Mouse (Mus musculus) hindbrain, embryonic 11.5 days (tissue): ENCODE results near the gene Scfd1. TPM values are rescaled to one million over a fixed set of nuclear protein-coding genes. Genes with fewer than 3 reads are reported as not detected.
A peak's percentile ranks its signal among the peaks of the same experiment; 100 is the strongest.

Experiments used
- ATAC-seq: fragments of 200-750 bp; cut with Nextera tagmentation; 2 replicates; pipeline ENCODE4 v1.8.0; 2017; ENCODE audit warnings: mild to moderate bottlenecking, moderate TSS enrichment, moderate library complexity; ENCODE audit not compliant: low FRiP score
- DNase-seq: peaks from one replicate; pipeline ENCODE4 v3.0.0-alpha.2; 2015; ENCODE audit warnings: low spot score
- H3K27ac ChIP-seq: fragments of 300-500 bp; sonication (generic); 2 replicates; pipeline ENCODE4 v1.5.1; 2014; ENCODE audit warnings: mild to moderate bottlenecking, low read depth, low read length
- H3K27me3 ChIP-seq: fragments of 300-500 bp; sonication (generic); 2 replicates; pipeline ENCODE4 v1.6.1; 2014; ENCODE audit warnings: mild to moderate bottlenecking, low read length, moderate library complexity, mixed read lengths; ENCODE audit not compliant: control insufficient read depth, insufficient read depth
- H3K36me3 ChIP-seq: fragments of 300-500 bp; sonication (generic); 2 replicates; pipeline ENCODE4 v1.6.1; 2014; ENCODE audit warnings: mild to moderate bottlenecking, low read length, moderate library complexity, mixed read lengths; ENCODE audit not compliant: control insufficient read depth, insufficient read depth
- H3K4me1 ChIP-seq: fragments of 300-500 bp; sonication (generic); replicated peaks from 2 replicates; pipeline ENCODE4 v1.6.1; 2014; ENCODE audit warnings: low read length, mixed read lengths; ENCODE audit not compliant: control insufficient read depth, insufficient read depth
- H3K4me2 ChIP-seq: fragments of 300-500 bp; sonication (generic); replicated peaks from 2 replicates; pipeline ENCODE4 v1.6.1; 2014; ENCODE audit warnings: mild to moderate bottlenecking, low read depth, low read length
- H3K4me3 ChIP-seq: fragments of 300-500 bp; sonication (generic); 2 replicates; pipeline ENCODE4 v1.5.1; 2014; ENCODE audit warnings: low read depth, low read length
- H3K9ac ChIP-seq: fragments of 300-500 bp; sonication (generic); 2 replicates; pipeline ENCODE4 v1.6.1; 2014; ENCODE audit warnings: low read depth, low read length
- H3K9me3 ChIP-seq: fragments of 300-500 bp; sonication (generic); 2 replicates; pipeline ENCODE4 v1.6.1; 2016; ENCODE audit warnings: low read length; ENCODE audit not compliant: control insufficient read depth
- WGBS: fragments of 180-500 bp; shearing (Covaris S2); extraction: QIAGEN DNeasy Blood & Tissue Kit; methylation state at CpG from one replicate; pipeline ENCODE4 v1.1.7; 2014; 5-methylcytosine and 5-hydroxymethylcytosine counted together
- polyA plus RNA-seq: library from polyadenylated mRNA; unstranded; fragments of >200 nt; fragmentation: Nextera tagmentation; extraction: Ambion mirVana; gene quantifications from 2 replicates; pipeline ENCODE4 v1.2.1, GENCODE M21; 2014

The Scfd1 gene
- polyA plus RNA-seq, 1 experiment from 2014 or later, result 79.5 TPM

DNA sequence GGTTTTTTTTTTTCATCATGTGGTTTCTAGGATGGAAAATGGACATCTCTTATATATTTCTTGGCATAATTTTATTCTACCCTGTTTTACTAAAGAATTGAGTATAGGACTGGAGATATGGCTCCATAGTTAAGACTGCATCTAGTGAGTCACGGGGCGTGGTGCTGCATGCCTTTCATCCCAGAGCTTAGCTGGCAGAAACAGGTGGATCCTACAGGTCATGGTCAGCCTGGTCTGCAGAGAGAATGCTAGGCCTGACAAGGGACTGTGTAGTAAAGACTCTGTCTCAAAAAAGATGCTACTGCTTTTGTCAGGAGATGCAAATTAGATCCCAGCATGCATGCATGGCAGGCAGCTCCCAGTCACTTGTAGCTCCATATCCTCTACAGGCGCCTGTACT lies 8.8 kb upstream of the Scfd1 start:
- H3K4me1 ChIP-seq, result no peaks in the 10 kb centered on the region
- 93% methylated on average over 3 of the region's 3 CpGs for WGBS
- H3K36me3 ChIP-seq, result 0 out of 2 replicates have a peak, but pooled peaks cover 6% of the 10 kb centered on the region
- H3K27me3 ChIP-seq, result no peaks in the 10 kb centered on the region
- H3K4me3 ChIP-seq, result no peak overlapping the region
- H3K9ac ChIP-seq, result no peak overlapping the region
- no peak overlapping the region for H3K27ac ChIP-seq
- DNase-seq, result no peak
- no peak overlapping the region for H3K4me2 ChIP-seq
- no peak for ATAC-seq
- no peaks in the 10 kb centered on the region for H3K9me3 ChIP-seq

DNA sequence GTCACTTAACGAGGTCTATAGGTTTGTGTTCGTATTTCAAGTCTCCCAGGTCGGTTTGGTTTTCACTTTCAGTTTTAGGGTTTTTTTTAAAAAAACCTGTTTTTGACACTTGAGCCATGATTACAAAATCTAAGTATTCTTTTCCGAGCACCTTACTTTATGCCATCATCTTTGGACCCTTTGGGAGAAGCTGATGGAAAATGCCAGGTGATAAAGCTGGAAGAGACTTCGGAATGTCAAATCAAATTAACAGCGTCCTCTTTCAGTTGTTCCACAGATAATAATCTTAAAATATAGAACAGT lies 529 bp downstream of the Scfd1 start:
- no peaks in the 10 kb centered on the region for H3K9me3 ChIP-seq
- DNase-seq, result no peak
- H3K4me2 ChIP-seq, result peak overlapping the region; percentile 52
- H3K27ac ChIP-seq, result peak overlapping the region; percentile 72; the same call in 1 of the 2 replicates
- no peaks in the 10 kb centered on the region for H3K27me3 ChIP-seq
- H3K4me1 ChIP-seq, result no peaks in the 10 kb centered on the region
- H3K4me3 ChIP-seq, result peak overlapping the region; percentile 71
- peak overlapping the region; percentile 88 for H3K9ac ChIP-seq
- WGBS, result 19% methylated on average over 6 of the region's 6 CpGs
- no peaks in the 10 kb centered on the region for H3K36me3 ChIP-seq
- ATAC-seq, result no peak

DNA sequence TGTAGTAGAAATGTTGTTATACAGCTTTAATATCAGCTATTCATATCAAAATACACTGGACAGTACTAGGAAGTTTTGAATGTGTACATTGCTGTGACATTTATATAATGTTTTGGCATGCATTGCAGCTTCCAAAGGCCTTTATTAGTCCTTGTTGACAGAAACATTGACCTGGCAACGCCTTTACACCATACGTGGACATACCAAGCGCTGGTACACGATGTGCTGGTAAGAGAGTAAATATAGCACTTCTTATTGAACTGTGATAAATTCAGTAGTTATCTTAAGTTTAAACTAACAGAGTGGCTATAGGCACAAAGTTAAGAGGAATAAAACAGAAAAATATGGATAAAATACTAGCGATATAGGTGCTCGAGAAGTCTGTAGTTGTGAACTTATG lies 22.6 kb downstream of the Scfd1 start:
- Histone ChIP-seq H3K36me3 (0 out of 2 replicates have a peak, but pooled peaks cover 4% of the 10 kb centered on the region), H3K4me1 (no peaks in the 10 kb centered on the region), H3K27me3 (no peaks in the 10 kb centered on the region), H3K27ac (no peak overlapping the region), H3K4me3 (no peak overlapping the region), H3K4me2 (no peak overlapping the region), H3K9ac (no peak overlapping the region), H3K9me3 (no peaks in the 10 kb centered on the region)
- DNase-seq (no peak), ATAC-seq (no peak)
- 96% methylated on average over 6 of the region's 6 CpGs for whole genome bisulfite sequencing

DNA sequence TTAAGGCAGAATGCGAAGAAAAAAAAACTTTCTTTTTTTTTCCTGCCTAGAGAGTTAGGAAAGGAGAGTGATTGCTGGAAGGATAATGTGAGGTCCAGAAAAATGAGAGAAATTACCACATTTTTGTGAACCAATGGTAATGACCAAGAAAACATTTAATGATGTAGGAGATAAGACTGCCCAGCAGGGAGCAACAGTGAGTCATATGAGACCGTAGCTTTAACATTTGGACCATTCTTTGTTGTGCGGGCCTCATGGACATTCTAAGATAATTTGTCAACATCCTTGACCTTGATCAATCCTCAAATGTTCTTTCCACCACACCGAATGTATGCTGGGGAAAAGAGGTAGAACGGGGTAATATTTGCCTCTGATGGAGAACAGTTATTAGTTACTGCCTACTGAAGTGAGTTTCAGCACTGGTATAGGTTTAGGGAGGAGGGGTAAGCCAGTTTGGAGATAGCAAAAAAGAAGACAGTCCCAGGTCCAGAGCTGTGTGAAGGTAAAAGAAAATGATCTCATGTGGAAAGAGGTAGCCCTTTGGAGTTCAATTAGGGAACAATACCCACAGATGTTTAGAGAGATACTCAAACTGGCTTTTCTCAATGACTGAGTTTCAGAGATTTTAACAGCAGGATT lies 24.9 kb downstream of the Scfd1 start:
- Histone ChIP-seq H3K9me3 (no peaks in the 10 kb centered on the region), H3K4me3 (no peak overlapping the region), H3K4me1 (no peaks in the 10 kb centered on the region), H3K36me3 (0 out of 2 replicates have a peak, but pooled peaks cover 2% of the 10 kb centered on the region), H3K9ac (no peak overlapping the region), H3K27me3 (no peaks in the 10 kb centered on the region), H3K4me2 (no peak overlapping the region), H3K27ac (no peak overlapping the region)
- ATAC-seq (no peak), DNase-seq (peak; percentile 64)
- 77% methylated on average over 5 of the region's 5 CpGs for WGBS

DNA sequence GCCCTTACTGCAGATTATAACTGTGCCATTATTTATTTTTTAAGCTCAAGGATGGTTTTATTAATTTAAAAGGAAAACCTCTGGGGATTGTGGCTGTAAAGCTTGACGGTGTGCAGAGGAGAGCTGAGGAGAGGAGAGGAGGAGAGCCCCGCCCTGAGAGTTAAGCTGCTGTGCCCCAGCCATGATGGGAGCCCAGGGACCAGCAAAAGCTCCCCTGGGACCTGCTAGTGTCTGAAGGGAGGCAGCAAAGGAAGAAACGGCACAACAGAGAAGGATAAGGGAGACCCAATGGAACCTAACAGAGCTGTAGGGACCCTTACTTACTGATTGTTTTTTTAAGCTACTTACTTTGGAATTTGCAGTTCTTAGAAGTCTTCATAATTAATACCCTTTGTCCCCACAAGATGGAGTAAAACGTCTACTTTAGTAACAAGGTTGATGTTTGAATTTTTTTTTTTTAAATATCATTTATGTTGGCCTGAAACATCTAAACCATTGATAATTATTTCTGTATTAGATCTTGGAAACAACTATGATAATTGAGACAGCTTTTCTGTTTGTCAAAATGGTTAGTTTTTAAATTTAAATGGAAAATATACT lies 26.8 kb downstream of the Scfd1 start:
- H3K36me3 ChIP-seq, result peaks cover 2% of the 10 kb centered on the region; the same call in 1 of the 2 replicates
- H3K27ac ChIP-seq, result no peak overlapping the region
- 69% methylated on average over 4 of the region's 4 CpGs for WGBS

DNA sequence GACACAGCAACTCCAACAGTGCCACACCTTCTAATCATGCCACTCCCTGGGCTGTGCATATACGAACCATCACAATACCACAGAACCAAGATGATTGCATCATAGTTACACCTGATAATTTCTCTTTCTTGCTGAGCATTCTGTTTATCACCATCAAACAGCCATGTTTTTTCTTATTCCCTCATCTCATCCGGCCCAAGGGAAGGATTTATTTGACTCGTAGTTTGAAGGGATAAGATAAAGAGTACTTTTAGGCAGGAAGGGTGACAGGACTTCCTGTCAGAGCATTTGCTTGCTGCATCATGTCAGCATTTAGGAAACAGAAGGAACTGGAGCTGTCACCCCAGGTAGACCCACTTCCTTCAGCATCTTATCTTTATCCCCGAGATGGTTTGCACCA lies 34.1 kb downstream of the Scfd1 start:
- H3K27me3 ChIP-seq, result no peaks in the 10 kb centered on the region
- no peaks in the 10 kb centered on the region; the same call in 1 of the 2 replicates for H3K36me3 ChIP-seq
- ATAC-seq (no peak), DNase-seq (no peak)
- no peaks in the 10 kb centered on the region for H3K9me3 ChIP-seq
- H3K4me2 ChIP-seq, result no peak overlapping the region
- H3K27ac ChIP-seq, result no peak overlapping the region
- no peak overlapping the region for H3K4me3 ChIP-seq
- 92% methylated on average over 4 of the region's 4 CpGs for WGBS
- H3K4me1 ChIP-seq, result no peaks in the 10 kb centered on the region
- H3K9ac ChIP-seq, result no peak overlapping the region

More for the DNA sequence above, 26.8 kb downstream of the Scfd1 start:
- Histone ChIP-seq H3K4me1 (no peaks in the 10 kb centered on the region), H3K27me3 (no peaks in the 10 kb centered on the region), H3K4me3 (no peak overlapping the region), H3K9me3 (no peaks in the 10 kb centered on the region), H3K9ac (no peak overlapping the region), H3K4me2 (no peak overlapping the region)
- ATAC-seq, result no peak
- DNase-seq, result no peak

DNA sequence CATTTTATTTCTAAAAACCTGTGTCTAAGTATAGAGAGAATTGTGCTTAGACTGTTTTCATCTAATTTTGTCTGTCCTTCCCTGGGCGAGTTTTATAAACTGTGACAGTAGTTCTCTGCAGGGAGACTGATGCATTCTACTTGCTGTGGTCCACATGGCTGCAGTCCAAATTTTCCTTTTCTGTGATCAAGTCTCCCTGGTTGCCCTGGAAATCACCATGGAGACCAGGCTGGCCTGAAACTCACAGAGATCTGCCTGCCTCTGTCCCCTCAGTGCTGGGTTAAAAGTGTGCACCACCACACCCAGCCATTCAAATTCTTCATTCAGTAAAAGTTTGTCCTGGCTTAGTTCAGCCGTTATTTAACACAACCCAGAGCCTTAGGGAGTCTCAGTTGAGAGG lies 60.2 kb downstream of the Scfd1 start:
- no peak overlapping the region for H3K27ac ChIP-seq
- H3K4me2 ChIP-seq, result no peak overlapping the region
- no peaks in the 10 kb centered on the region for H3K36me3 ChIP-seq
- no peaks in the 10 kb centered on the region for H3K4me1 ChIP-seq
- 90% methylated on average over 2 of the region's 2 CpGs for WGBS
- no peak overlapping the region for H3K9ac ChIP-seq
- ATAC-seq (no peak), DNase-seq (no peak)
- no peaks in the 10 kb centered on the region for H3K27me3 ChIP-seq
- H3K9me3 ChIP-seq, result no peaks in the 10 kb centered on the region
- no peak overlapping the region for H3K4me3 ChIP-seq

DNA sequence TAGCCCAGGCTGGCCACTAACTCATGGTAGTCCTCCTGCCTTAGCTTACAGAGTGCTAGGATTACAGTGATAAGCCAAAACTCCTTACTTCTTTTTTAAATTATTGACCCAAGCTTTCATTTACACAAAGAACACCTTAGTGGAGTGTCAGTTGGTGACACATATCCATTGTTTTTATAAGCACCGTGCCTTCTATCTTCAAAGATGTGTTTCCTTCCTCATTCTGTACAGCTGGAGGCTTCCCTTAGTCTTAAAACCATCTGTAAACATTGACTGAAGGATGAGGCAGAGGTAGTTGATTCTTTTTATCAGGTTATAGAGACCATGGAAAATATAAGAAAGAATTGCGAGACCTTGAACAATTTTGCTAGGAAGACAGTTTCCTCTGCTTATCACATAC lies 61.0 kb downstream of the Scfd1 start:
- Histone ChIP-seq H3K27me3 (no peaks in the 10 kb centered on the region), H3K4me2 (no peak overlapping the region), H3K9me3 (no peaks in the 10 kb centered on the region), H3K9ac (no peak overlapping the region), H3K36me3 (no peaks in the 10 kb centered on the region), H3K4me3 (no peak overlapping the region), H3K4me1 (no peaks in the 10 kb centered on the region), H3K27ac (no peak overlapping the region)
- DNase-seq, result no peak
- WGBS, result 88% methylated on average over 2 of the region's 2 CpGs
- ATAC-seq, result no peak

DNA sequence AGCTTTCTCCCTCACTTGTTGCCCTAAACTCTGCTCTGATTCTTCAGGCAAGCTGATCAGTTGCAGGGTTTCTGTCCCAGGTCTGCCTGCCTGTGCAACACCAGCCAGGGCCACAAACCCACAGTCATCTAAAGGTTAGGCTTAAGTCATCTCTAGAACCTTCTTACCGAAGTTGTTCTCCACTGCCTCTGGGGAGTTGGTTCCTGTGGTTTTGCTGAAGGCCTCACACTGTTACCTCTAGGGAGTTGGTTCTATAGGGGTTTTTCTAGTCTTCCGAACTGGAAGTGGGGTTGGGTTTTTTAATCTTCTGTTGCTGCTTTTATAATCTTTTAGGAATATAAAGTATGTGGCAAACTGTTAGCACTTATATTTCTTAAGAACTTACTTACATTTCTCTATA lies 72.0 kb downstream of the Scfd1 start:
- Histone ChIP-seq H3K27ac (no peak overlapping the region), H3K27me3 (no peaks in the 10 kb centered on the region), H3K36me3 (0 out of 2 replicates have a peak, but pooled peaks cover 2% of the 10 kb centered on the region), H3K9ac (no peak overlapping the region), H3K4me1 (no peaks in the 10 kb centered on the region), H3K4me3 (no peak overlapping the region), H3K9me3 (no peaks in the 10 kb centered on the region), H3K4me2 (no peak overlapping the region)
- no peak for ATAC-seq
- no peak for DNase-seq
- 89% methylated on average over 2 of the region's 2 CpGs for WGBS
